Mouse (Mus musculus): Measurements from ENCODE around the gene Il3ra. TPM values are rescaled to one million over a fixed set of nuclear protein-coding genes. Genes with fewer than 3 reads are reported as not detected.

Gene Il3ra
- polyA plus RNA-seq, 1 experiment: 69.0 TPM

DNA sequence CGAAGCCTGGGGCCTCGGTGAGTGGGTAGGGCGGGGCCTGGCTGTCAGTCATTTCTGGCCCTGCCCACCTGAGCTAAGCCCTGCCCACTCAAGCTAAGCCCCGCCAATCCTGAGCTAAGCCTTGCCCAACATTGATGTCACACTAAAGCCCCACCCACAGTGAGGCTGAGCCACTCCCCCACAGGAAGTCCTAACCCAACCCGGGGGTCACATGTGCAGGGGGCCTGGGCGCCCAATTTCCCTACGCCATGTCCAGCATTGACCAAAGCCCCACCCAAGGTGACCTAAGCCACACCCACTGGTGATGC lies 5.0 kb downstream of the Il3ra start:
- Histone ChIP-seq H3K4me1 (replicated peaks; ENCODE audit: control insufficient read depth, insufficient read depth, low read length) (no peaks in the 10 kb centered on the region; the same call in 1 of the 2 replicates), H3K4me3 (ENCODE audit: control insufficient read depth, insufficient read depth, low read length) (no peak overlapping the region), H3K27ac (ENCODE audit: control insufficient read depth, insufficient read depth, low read length) (no peak overlapping the region), H3K27me3 (ENCODE audit: control insufficient read depth, insufficient read depth, low read length) (no peaks in the 10 kb centered on the region), H3K36me3 (ENCODE audit: control insufficient read depth, insufficient read depth, low read length) (no peaks in the 10 kb centered on the region)
- TF ChIP-seq POLR2A (IDR thresholded peaks at IDR 0.05; ENCODE audit: control insufficient read depth, extremely low read depth, insufficient read depth, low read length, poor library complexity) (no peak), CTCF (IDR thresholded peaks at IDR 0.05; ENCODE audit: borderline replicate concordance, control insufficient read depth, extremely low read depth, insufficient read depth, low read length, poor library complexity) (no peak)
- no peak for DNase-seq
- 97% methylated on average over 7 of the region's 7 CpGs for WGBS

GRCm38 (mm10) chr14:14351721-14352590 lies 5.9 kb downstream of the Il3ra start:
- TF ChIP-seq POLR2A (IDR thresholded peaks at IDR 0.05; ENCODE audit: control insufficient read depth, extremely low read depth, insufficient read depth, low read length, poor library complexity): no peak
- TF ChIP-seq CTCF (IDR thresholded peaks at IDR 0.05; ENCODE audit: borderline replicate concordance, control insufficient read depth, extremely low read depth, insufficient read depth, low read length, poor library complexity): no peak
- no peak for DNase-seq
- WGBS: over 99% methylated on average over 9 of the region's 9 CpGs
- no peaks in the 10 kb centered on the region for H3K36me3 ChIP-seq (ENCODE audit: control insufficient read depth, insufficient read depth, low read length)
- no peak overlapping the region for H3K27ac ChIP-seq (ENCODE audit: control insufficient read depth, insufficient read depth, low read length)
- H3K4me1 ChIP-seq (replicated peaks; ENCODE audit: control insufficient read depth, insufficient read depth, low read length): no peaks in the 10 kb centered on the region
- H3K4me3 ChIP-seq (ENCODE audit: control insufficient read depth, insufficient read depth, low read length): no peak overlapping the region
- H3K27me3 ChIP-seq (ENCODE audit: control insufficient read depth, insufficient read depth, low read length): no peaks in the 10 kb centered on the region

- H3K4me3 ChIP-seq (ENCODE audit: control insufficient read depth, insufficient read depth, low read length): no peak overlapping the region
- no peak overlapping the region for H3K27ac ChIP-seq (ENCODE audit: control insufficient read depth, insufficient read depth, low read length)
- H3K4me1 ChIP-seq (replicated peaks; ENCODE audit: control insufficient read depth, insufficient read depth, low read length): no peaks in the 10 kb centered on the region
- no peak for TF ChIP-seq POLR2A (IDR thresholded peaks at IDR 0.05; ENCODE audit: control insufficient read depth, extremely low read depth, insufficient read depth, low read length, poor library complexity)
- TF ChIP-seq CTCF (IDR thresholded peaks at IDR 0.05; ENCODE audit: borderline replicate concordance, control insufficient read depth, extremely low read depth, insufficient read depth, low read length, poor library complexity): no peak
- H3K36me3 ChIP-seq (ENCODE audit: control insufficient read depth, insufficient read depth, low read length): no peaks in the 10 kb centered on the region
- WGBS: 93% methylated on average over 6 of the region's 6 CpGs
- no peaks in the 10 kb centered on the region for H3K27me3 ChIP-seq (ENCODE audit: control insufficient read depth, insufficient read depth, low read length)
- no peak for DNase-seq
Measured at GRCm38 (mm10) chr14:14352606-14353005, 6.5 kb downstream of the Il3ra start.

DNA sequence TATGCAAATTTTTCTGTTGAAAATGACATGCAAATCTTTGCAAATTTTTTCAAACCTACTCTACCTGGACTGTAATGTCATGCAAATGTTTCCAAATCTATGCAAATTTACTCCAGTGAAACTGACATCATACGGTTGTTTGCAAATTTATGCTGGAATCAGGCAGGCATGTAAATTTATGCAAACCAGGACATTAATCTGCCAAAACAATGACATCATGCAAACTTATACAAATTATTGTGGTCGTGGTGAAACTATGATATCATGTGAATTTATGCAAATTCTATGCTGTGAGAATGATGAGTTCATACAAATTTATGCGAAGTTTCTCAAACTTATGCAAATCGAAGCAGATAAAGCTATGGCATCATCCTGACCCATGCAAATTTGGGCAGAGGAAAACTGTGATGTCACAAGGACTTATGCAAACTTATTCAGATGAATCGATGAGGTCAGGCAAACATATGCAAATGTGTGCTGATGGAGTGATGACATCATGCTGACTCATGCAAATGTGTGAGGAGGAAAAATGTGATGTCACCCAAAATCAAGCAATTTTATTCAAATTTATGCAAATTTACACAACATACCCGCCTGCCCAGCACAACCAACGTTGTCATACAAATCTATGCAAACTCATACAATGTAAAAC lies 7.1 kb downstream of the Il3ra start:
- Histone ChIP-seq H3K27me3 (ENCODE audit: control insufficient read depth, insufficient read depth, low read length) (no peaks in the 10 kb centered on the region), H3K4me3 (ENCODE audit: control insufficient read depth, insufficient read depth, low read length) (no peak overlapping the region), H3K27ac (ENCODE audit: control insufficient read depth, insufficient read depth, low read length) (no peak overlapping the region), H3K4me1 (replicated peaks; ENCODE audit: control insufficient read depth, insufficient read depth, low read length) (no peaks in the 10 kb centered on the region), H3K36me3 (ENCODE audit: control insufficient read depth, insufficient read depth, low read length) (no peaks in the 10 kb centered on the region)
- WGBS: 96% methylated on average over 7 of the region's 7 CpGs
- TF ChIP-seq CTCF (IDR thresholded peaks at IDR 0.05; ENCODE audit: borderline replicate concordance, control insufficient read depth, extremely low read depth, insufficient read depth, low read length, poor library complexity) (no peak), POLR2A (IDR thresholded peaks at IDR 0.05; ENCODE audit: control insufficient read depth, extremely low read depth, insufficient read depth, low read length, poor library complexity) (no peak)
- DNase-seq: no peak

DNA sequence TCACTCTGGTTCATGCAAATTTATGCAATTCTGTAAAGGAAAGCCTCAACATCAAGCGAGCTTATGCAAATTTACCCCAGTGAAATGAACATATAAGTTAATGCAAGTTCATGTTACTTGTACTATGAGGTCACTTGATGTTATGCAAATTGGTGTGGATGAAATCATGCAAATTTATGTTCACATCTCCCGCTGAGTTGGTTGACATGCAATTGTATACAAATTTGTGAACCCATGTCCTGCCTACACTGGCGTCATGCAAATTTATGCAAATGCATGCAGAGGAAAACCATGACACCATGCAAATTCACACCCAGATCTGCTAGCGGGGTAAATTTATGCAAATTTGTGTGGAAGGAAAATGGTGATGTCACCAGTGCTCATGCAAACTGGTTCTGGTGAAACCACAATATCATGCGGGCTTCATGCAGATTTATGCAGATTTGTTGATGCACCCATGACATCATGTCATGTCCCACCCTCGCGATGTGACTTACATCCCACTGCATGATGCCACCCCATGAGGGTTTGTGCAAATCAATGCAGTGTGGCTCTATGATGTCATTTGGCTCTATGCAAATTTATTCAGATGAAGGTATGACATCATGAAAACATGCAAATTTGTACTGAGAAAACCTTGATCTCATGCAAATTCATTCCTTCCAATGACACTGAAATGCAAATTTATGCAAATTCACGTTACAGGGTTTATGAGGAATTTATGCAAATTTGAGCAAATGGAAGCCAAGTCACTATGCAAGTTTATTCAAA lies 7.8 kb downstream of the Il3ra start:
- 96% methylated on average over 8 of the region's 8 CpGs for WGBS
- Histone ChIP-seq H3K4me1 (replicated peaks; ENCODE audit: control insufficient read depth, insufficient read depth, low read length) (no peaks in the 10 kb centered on the region), H3K27me3 (ENCODE audit: control insufficient read depth, insufficient read depth, low read length) (no peaks in the 10 kb centered on the region), H3K36me3 (ENCODE audit: control insufficient read depth, insufficient read depth, low read length) (no peaks in the 10 kb centered on the region), H3K27ac (ENCODE audit: control insufficient read depth, insufficient read depth, low read length) (no peak overlapping the region), H3K4me3 (ENCODE audit: control insufficient read depth, insufficient read depth, low read length) (no peak overlapping the region)
- TF ChIP-seq CTCF (IDR thresholded peaks at IDR 0.05; ENCODE audit: borderline replicate concordance, control insufficient read depth, extremely low read depth, insufficient read depth, low read length, poor library complexity) (no peak), POLR2A (IDR thresholded peaks at IDR 0.05; ENCODE audit: control insufficient read depth, extremely low read depth, insufficient read depth, low read length, poor library complexity) (no peak)
- DNase-seq: no peak

All from thymus, adult 2 months (tissue).